Mouse (Mus musculus) midbrain, postnatal 0 days (tissue): Measurements from ENCODE around the gene Rasgef1b. TPM values are rescaled to one million over a fixed set of nuclear protein-coding genes. Genes with fewer than 3 reads are reported as not detected.
A peak's percentile ranks its signal among the peaks of the same experiment; 100 is the strongest.

Experiments used
- ATAC-seq: fragments of 200-750 bp; cut with Nextera tagmentation; 2 replicates; pipeline ENCODE4 v1.8.0; 2017; ENCODE audit warnings: moderate number of reproducible peaks, mild to moderate bottlenecking, moderate TSS enrichment, moderate library complexity; ENCODE audit not compliant: low FRiP score
- DNase-seq: peaks from one replicate; pipeline ENCODE4 v3.0.0-alpha.2; 2015; ENCODE audit warnings: low spot score
- H3K27ac ChIP-seq: fragments of 300-500 bp; sonication (generic); 2 replicates; pipeline ENCODE4 v1.5.1; 2014; ENCODE audit warnings: low read depth, mild to moderate bottlenecking, low read length, mixed read lengths
- H3K27me3 ChIP-seq: fragments of 300-500 bp; sonication (generic); 2 replicates; pipeline ENCODE4 v1.6.1; 2014; ENCODE audit warnings: low read length, control low read depth, mixed read lengths; ENCODE audit not compliant: insufficient read depth
- H3K36me3 ChIP-seq: fragments of 300-500 bp; sonication (generic); 2 replicates; pipeline ENCODE4 v1.6.1; 2014; ENCODE audit warnings: low read length, control low read depth, mixed read lengths; ENCODE audit not compliant: insufficient read depth
- H3K4me1 ChIP-seq: fragments of 300-500 bp; sonication (generic); 2 replicates; pipeline ENCODE4 v1.6.1; 2014; ENCODE audit warnings: mild to moderate bottlenecking, control low read depth, antibody characterized with exemption, low read length, mixed read lengths; ENCODE audit not compliant: insufficient read depth
- H3K4me2 ChIP-seq: fragments of 300-500 bp; sonication (generic); 2 replicates; pipeline ENCODE4 v1.6.1; 2014; ENCODE audit warnings: low read depth, mild to moderate bottlenecking, low read length, mixed read lengths; ENCODE audit not compliant: poor library complexity, severe bottlenecking
- H3K4me3 ChIP-seq: fragments of 300-500 bp; sonication (generic); 2 replicates; pipeline ENCODE4 v1.5.1; 2014; ENCODE audit warnings: low read depth, mild to moderate bottlenecking, low read length, moderate library complexity
- H3K9ac ChIP-seq: fragments of 300-500 bp; sonication (generic); replicated peaks from 2 replicates; pipeline ENCODE4 v1.6.1; 2014; ENCODE audit warnings: mild to moderate bottlenecking, low read length, moderate library complexity, mixed read lengths; ENCODE audit not compliant: poor library complexity, severe bottlenecking
- H3K9me3 ChIP-seq: fragments of 300-500 bp; sonication (generic); 2 replicates; pipeline ENCODE4 v1.6.1; 2016; ENCODE audit warnings: low read length, control low read depth
- CTCF ChIP-seq: IDR thresholded peaks from 2 replicates; pipeline ENCODE4 v1.5.1; 2016; ENCODE audit warnings: antibody characterized with exemption, mild to moderate bottlenecking
- WGBS: fragments of 180-500 bp; shearing (Covaris S2); extraction: QIAGEN DNeasy Blood & Tissue Kit; methylation state at CpG from one replicate; pipeline ENCODE4 v1.1.7; 2014; 5-methylcytosine and 5-hydroxymethylcytosine counted together
- polyA plus RNA-seq: library from polyadenylated mRNA; unstranded; fragments of >200 nt; fragmentation: Nextera tagmentation; extraction: Ambion mirVana; gene quantifications from 2 replicates; pipeline ENCODE4 v1.2.1, GENCODE M21; 2015
- total RNA-seq: library from RNA; depleted of rRNA; stranded (reverse); fragments of >200 nt; gene quantifications from 2 replicates; pipeline ENCODE4 v1.2.3, GENCODE M21; 2014

Rasgef1b gene
- total and polyA plus RNA-seq, 2 experiments from 2014 or later: 36.0 to 44.6 TPM

GRCm38 (mm10) chr5:99250820-99251219 is 478.0 kb downstream of the Rasgef1b start:
- H3K9ac ChIP-seq: 0 out of 2 replicates have a peak overlapping the region, but pooled peaks have one; percentile 10
- 18% methylated on average over 5 of the region's 5 CpGs for WGBS
- peak overlapping the region; percentile 76 for H3K4me3 ChIP-seq
- no peak for TF ChIP-seq CTCF
- no peaks in the 10 kb centered on the region for H3K9me3 ChIP-seq
- H3K27ac ChIP-seq: no peak overlapping the region
- no peaks in the 10 kb centered on the region for H3K27me3 ChIP-seq
- H3K36me3 ChIP-seq: no peaks in the 10 kb centered on the region
- no peak for ATAC-seq
- peak; percentile 19 for DNase-seq
- H3K4me1 ChIP-seq: peaks cover 3% of the 10 kb centered on the region; the same call in 1 of the 2 replicates
- H3K4me2 ChIP-seq: peak overlapping the region; percentile 82

- no peak overlapping the region for H3K27ac ChIP-seq
- H3K9ac ChIP-seq: no peak overlapping the region
- DNase-seq (peak; percentile 96), ATAC-seq (peak; percentile 38; the same call in 1 of the 2 replicates)
- TF ChIP-seq CTCF: peak; percentile 99
- peak overlapping the region; percentile 22; the same call in 1 of the 2 replicates for H3K4me2 ChIP-seq
- H3K27me3 ChIP-seq: no peaks in the 10 kb centered on the region
- H3K9me3 ChIP-seq: no peaks in the 10 kb centered on the region
- H3K4me3 ChIP-seq: no peak overlapping the region
- H3K4me1 ChIP-seq: peaks cover 3% of the 10 kb centered on the region; the same call in 1 of the 2 replicates
- 2% methylated on average over 7 of the region's 7 CpGs for WGBS
- no peaks in the 10 kb centered on the region for H3K36me3 ChIP-seq
Measured at GRCm38 (mm10) chr5:99248501-99248900, 480.4 kb downstream of the Rasgef1b start.

GRCm38 (mm10) chr5:99247915-99248314 is 480.9 kb downstream of the Rasgef1b start:
- ATAC-seq (no peak), DNase-seq (no peak)
- Histone ChIP-seq H3K4me2 (no peak overlapping the region), H3K9ac (no peak overlapping the region), H3K9me3 (no peaks in the 10 kb centered on the region), H3K4me1 (peaks cover 3% of the 10 kb centered on the region; the same call in 1 of the 2 replicates), H3K27me3 (no peaks in the 10 kb centered on the region), H3K36me3 (no peaks in the 10 kb centered on the region), H3K27ac (no peak overlapping the region), H3K4me3 (no peak overlapping the region)
- TF ChIP-seq CTCF: peak; percentile 52
- WGBS: 77% methylated on average over 6 of the region's 6 CpGs

GRCm38 (mm10) chr5:99247441-99247840 is 481.4 kb downstream of the Rasgef1b start:
- no peak for TF ChIP-seq CTCF
- DNase-seq (no peak), ATAC-seq (no peak)
- Histone ChIP-seq H3K27ac (no peak overlapping the region), H3K4me2 (no peak overlapping the region; the same call in 1 of the 2 replicates), H3K9me3 (no peaks in the 10 kb centered on the region), H3K9ac (no peak overlapping the region), H3K4me1 (peaks cover 3% of the 10 kb centered on the region; the same call in 1 of the 2 replicates), H3K36me3 (no peaks in the 10 kb centered on the region), H3K27me3 (no peaks in the 10 kb centered on the region), H3K4me3 (no peak overlapping the region)
- WGBS: 64% methylated on average over 7 of the region's 7 CpGs

- H3K9ac ChIP-seq: no peak overlapping the region
- H3K4me3 ChIP-seq: no peak overlapping the region
- 32% methylated on average over 6 of the region's 6 CpGs for WGBS
- no peaks in the 10 kb centered on the region for H3K36me3 ChIP-seq
- no peak overlapping the region for H3K4me2 ChIP-seq
- DNase-seq (no peak), ATAC-seq (no peak)
- peaks cover 3% of the 10 kb centered on the region; the same call in 1 of the 2 replicates for H3K4me1 ChIP-seq
- no peaks in the 10 kb centered on the region for H3K9me3 ChIP-seq
- no peak overlapping the region for H3K27ac ChIP-seq
- no peaks in the 10 kb centered on the region for H3K27me3 ChIP-seq
- no peak for TF ChIP-seq CTCF
Measured at GRCm38 (mm10) chr5:99246972-99247371, 481.9 kb downstream of the Rasgef1b start.

DNA sequence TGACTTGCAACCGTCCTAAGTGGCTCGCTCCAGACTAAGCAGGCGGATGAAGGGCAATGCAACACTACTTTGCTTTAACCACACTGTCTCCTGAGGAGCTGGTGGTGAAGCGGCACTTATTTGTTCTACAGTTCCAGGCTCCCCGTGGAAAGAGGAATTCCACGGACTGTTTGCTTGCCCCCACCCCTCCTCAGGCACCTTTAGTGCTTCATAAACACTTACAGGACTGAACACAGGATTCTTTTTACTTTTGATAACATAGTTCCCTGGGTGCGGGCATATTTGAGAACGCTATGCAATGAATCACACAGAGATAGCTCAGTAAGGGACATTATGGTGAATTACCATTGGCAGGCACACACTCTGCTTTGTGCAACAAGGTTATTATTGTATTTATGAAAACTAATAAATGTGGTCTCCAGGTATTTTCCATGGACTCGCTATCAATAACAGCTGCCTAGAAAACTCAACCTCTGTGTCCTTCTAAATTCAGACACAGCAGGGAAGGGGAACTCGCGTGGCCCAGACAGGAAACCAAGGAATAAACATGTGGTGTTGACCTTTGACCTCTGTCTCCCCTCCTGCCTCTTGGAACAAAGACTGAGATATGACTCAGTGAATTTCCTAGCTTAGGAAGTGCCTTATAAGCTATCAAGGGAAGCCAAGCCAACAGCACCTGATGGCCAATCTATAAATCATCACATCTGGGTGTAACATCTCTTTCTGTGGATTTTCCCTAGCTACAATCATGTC is 486.7 kb downstream of the Rasgef1b start:
- TF ChIP-seq CTCF: no peak
- 81% methylated on average over 11 of the region's 11 CpGs for WGBS

More for the DNA sequence above, 486.7 kb downstream of the Rasgef1b start:
- Histone ChIP-seq H3K27me3 (no peaks in the 10 kb centered on the region), H3K36me3 (peaks cover 8% of the 10 kb centered on the region), H3K4me3 (no peak overlapping the region), H3K27ac (no peak overlapping the region), H3K9ac (no peak overlapping the region), H3K4me2 (no peak overlapping the region), H3K9me3 (no peaks in the 10 kb centered on the region), H3K4me1 (no peaks in the 10 kb centered on the region)
- ATAC-seq (no peak), DNase-seq (no peak)
